Mouse (Mus musculus) kidney, postnatal 25 days (tissue): ENCODE measurements at regions not wholly inside any gene's neighbourhood (a gene's known extent, or its start where the extent isn't known, plus 50 kb on each side); places are given as distances from the start of the nearest gene placed in this dataset.
A peak's percentile ranks its signal among the peaks of the same experiment; 100 is the strongest.

ENCODE experiments used
- DNase-seq, 2 experiments: peaks; one replicate each; pipeline ENCODE4 v3.0.0; 2021; ENCODE audit warnings: mixed read lengths in 2 of 2

- DNase-seq: no peak
Measured at GRCm38 (mm10) chr2:17844662-17845446, 113.6 kb upstream of the Nebl start.

- peak in 1 of 2 experiments; percentile 14 for DNase-seq
Measured at GRCm38 (mm10) chr2:17841963-17842362, 110.7 kb upstream of the Nebl start.

- DNase-seq: no peak
Measured at GRCm38 (mm10) chr2:17841546-17841945, 110.3 kb upstream of the Nebl start.

- no peak for DNase-seq
Measured at GRCm38 (mm10) chr2:17840941-17841498, 109.8 kb upstream of the Nebl start.

- DNase-seq: no peak
Measured at GRCm38 (mm10) chr2:17839649-17840048, 108.4 kb upstream of the Nebl start.

GRCm38 (mm10) chr2:17838859-17839581, 107.8 kb upstream of the Nebl start:
- no peak for DNase-seq

GRCm38 (mm10) chr2:17838381-17838680, 107.1 kb upstream of the Nebl start:
- no peak for DNase-seq

GRCm38 (mm10) chr2:17837541-17838380, 106.5 kb upstream of the Nebl start:
- no peak for DNase-seq

- DNase-seq: no peak
Measured at GRCm38 (mm10) chr2:17832726-17833125, 101.5 kb upstream of the Nebl start.

- DNase-seq: no peak
Measured at GRCm38 (mm10) chr2:17830216-17830615, 99.0 kb upstream of the Nebl start.

- DNase-seq: no peak
Measured at GRCm38 (mm10) chr2:17825271-17825670, 94.0 kb upstream of the Nebl start.

- no peak for DNase-seq
Measured at GRCm38 (mm10) chr2:17824176-17824575, 92.9 kb upstream of the Nebl start.

- DNase-seq: no peak
Measured at GRCm38 (mm10) chr2:17822621-17823006, 91.3 kb upstream of the Nebl start.

- no peak for DNase-seq
Measured at GRCm38 (mm10) chr2:17821878-17822620, 90.8 kb upstream of the Nebl start.

GRCm38 (mm10) chr2:17811943-17812670, 80.8 kb upstream of the Nebl start:
- DNase-seq: no peak
